Mouse (Mus musculus) midbrain, postnatal 0 days (tissue): ENCODE measurements at regions not wholly inside any gene's neighbourhood (a gene's known extent, or its start where the extent isn't known, plus 50 kb on each side); places are given as distances from the start of the nearest gene placed in this dataset.
"Not testable (repeated sequence)": the region's sequence is repeated elsewhere in the genome, so short reads cannot be mapped to it uniquely, and the experiment has no call there.

Experiments used
- ATAC-seq: fragments of 200-750 bp; cut with Nextera tagmentation; 2 replicates; pipeline ENCODE4 v1.8.0; 2017; ENCODE audit warnings: moderate number of reproducible peaks, mild to moderate bottlenecking, moderate TSS enrichment, moderate library complexity; ENCODE audit not compliant: low FRiP score
- DNase-seq: peaks from one replicate; pipeline ENCODE4 v3.0.0-alpha.2; 2015; ENCODE audit warnings: low spot score
- H3K27ac ChIP-seq: fragments of 300-500 bp; sonication (generic); 2 replicates; pipeline ENCODE4 v1.5.1; 2014; ENCODE audit warnings: low read depth, mild to moderate bottlenecking, low read length, mixed read lengths
- H3K27me3 ChIP-seq: fragments of 300-500 bp; sonication (generic); 2 replicates; pipeline ENCODE4 v1.6.1; 2014; ENCODE audit warnings: low read length, control low read depth, mixed read lengths; ENCODE audit not compliant: insufficient read depth
- H3K36me3 ChIP-seq: fragments of 300-500 bp; sonication (generic); 2 replicates; pipeline ENCODE4 v1.6.1; 2014; ENCODE audit warnings: low read length, control low read depth, mixed read lengths; ENCODE audit not compliant: insufficient read depth
- H3K4me1 ChIP-seq: fragments of 300-500 bp; sonication (generic); 2 replicates; pipeline ENCODE4 v1.6.1; 2014; ENCODE audit warnings: mild to moderate bottlenecking, control low read depth, antibody characterized with exemption, low read length, mixed read lengths; ENCODE audit not compliant: insufficient read depth
- H3K4me2 ChIP-seq: fragments of 300-500 bp; sonication (generic); 2 replicates; pipeline ENCODE4 v1.6.1; 2014; ENCODE audit warnings: low read depth, mild to moderate bottlenecking, low read length, mixed read lengths; ENCODE audit not compliant: poor library complexity, severe bottlenecking
- H3K4me3 ChIP-seq: fragments of 300-500 bp; sonication (generic); 2 replicates; pipeline ENCODE4 v1.5.1; 2014; ENCODE audit warnings: low read depth, mild to moderate bottlenecking, low read length, moderate library complexity
- H3K9ac ChIP-seq: fragments of 300-500 bp; sonication (generic); replicated peaks from 2 replicates; pipeline ENCODE4 v1.6.1; 2014; ENCODE audit warnings: mild to moderate bottlenecking, low read length, moderate library complexity, mixed read lengths; ENCODE audit not compliant: poor library complexity, severe bottlenecking
- H3K9me3 ChIP-seq: fragments of 300-500 bp; sonication (generic); 2 replicates; pipeline ENCODE4 v1.6.1; 2016; ENCODE audit warnings: low read length, control low read depth
- CTCF ChIP-seq: IDR thresholded peaks from 2 replicates; pipeline ENCODE4 v1.5.1; 2016; ENCODE audit warnings: antibody characterized with exemption, mild to moderate bottlenecking
- WGBS: fragments of 180-500 bp; shearing (Covaris S2); extraction: QIAGEN DNeasy Blood & Tissue Kit; methylation state at CpG from one replicate; pipeline ENCODE4 v1.1.7; 2014; 5-methylcytosine and 5-hydroxymethylcytosine counted together

DNA sequence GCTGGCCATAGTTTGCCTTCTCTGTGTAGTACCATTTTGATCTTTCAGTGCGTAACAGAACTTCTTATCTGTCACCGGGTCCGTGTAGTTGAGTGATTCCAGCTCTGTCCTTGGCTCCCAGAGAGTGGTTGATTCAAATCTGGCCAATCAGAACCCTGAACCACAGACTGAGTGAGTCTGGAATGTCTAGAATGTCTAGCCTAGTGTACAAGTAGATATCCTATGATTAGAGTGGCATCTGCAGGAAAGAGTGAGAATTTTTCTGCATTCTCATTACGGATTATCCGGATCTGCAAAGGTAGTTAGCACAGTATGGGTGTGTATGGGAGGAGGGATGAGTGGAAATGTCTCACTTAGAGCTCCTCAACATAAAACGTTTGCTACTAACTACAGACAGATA lies 97.9 kb upstream of the Pdk4 start:
- no peaks in the 10 kb centered on the region for H3K4me1 ChIP-seq
- no peaks in the 10 kb centered on the region for H3K9me3 ChIP-seq
- no peak for ATAC-seq
- 78% methylated on average over 6 of the region's 6 CpGs for WGBS
- no peaks in the 10 kb centered on the region for H3K36me3 ChIP-seq
- peak; percentile 24 for DNase-seq
- no peak overlapping the region for H3K9ac ChIP-seq
- H3K4me2 ChIP-seq, result no peak overlapping the region
- no peaks in the 10 kb centered on the region for H3K27me3 ChIP-seq
- TF ChIP-seq CTCF, result peak; percentile 56
- H3K27ac ChIP-seq, result no peak overlapping the region
- no peak overlapping the region for H3K4me3 ChIP-seq

DNA sequence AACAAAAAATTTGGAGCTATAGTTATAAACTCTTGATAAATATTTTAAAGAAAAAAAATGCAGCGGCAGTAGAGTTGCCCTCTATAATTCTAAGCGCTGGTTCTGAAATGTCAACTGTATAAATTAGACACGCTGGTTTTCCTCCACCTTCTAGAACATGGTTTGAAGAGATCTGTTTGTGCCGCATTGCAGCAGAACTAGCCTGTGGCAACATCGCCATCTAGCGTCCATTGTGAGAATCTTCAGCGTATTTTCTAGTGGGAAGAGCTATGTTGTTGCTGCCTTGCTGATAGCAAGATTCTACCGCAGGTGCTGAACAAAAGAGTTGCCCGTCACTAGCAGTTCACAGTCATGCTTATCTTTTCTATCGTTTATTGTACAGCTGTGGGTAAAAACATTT lies 93.5 kb upstream of the Pdk4 start:
- Histone ChIP-seq H3K4me3 (no peak overlapping the region), H3K9ac (no peak overlapping the region)

DNA sequence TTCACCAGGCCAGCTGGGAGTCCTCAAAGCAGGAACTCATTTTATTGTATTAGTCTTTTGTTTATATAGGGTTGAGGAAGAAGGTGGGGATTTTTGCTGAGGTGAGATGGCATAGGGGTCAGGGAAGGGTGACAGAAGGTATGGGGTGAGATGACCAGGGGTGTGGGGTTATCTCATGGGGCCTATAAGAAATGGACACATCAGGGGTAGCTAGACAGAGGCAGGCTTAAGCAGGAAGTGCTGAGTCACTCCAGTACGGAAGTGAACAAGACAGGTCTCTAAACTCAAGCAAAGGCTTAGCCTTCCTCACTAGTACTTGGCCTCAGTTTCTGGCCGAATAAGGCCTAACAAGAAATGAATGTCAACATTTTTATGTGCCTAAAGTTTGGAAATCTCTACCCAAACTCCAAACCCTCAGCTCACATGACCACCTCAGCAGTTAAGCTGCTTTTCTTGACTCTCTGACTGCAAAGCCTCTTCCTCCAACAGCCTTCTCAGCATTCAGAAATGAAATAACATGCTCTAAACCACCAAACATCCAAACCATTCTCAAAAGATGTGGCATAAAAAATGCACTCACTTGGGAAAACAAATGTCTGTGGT lies 86.9 kb upstream of the Pdk4 start:
- no peaks in the 10 kb centered on the region for H3K9me3 ChIP-seq
- no peak overlapping the region for H3K27ac ChIP-seq
- H3K4me1 ChIP-seq, result no peaks in the 10 kb centered on the region
- TF ChIP-seq CTCF, result no peak
- no peak overlapping the region for H3K4me2 ChIP-seq
- 86% methylated on average over 2 of the region's 2 CpGs for WGBS
- H3K9ac ChIP-seq, result no peak overlapping the region
- ATAC-seq, result no peak
- H3K36me3 ChIP-seq, result no peaks in the 10 kb centered on the region
- no peak for DNase-seq
- no peaks in the 10 kb centered on the region for H3K27me3 ChIP-seq
- no peak overlapping the region for H3K4me3 ChIP-seq

More for the DNA sequence above, 93.5 kb upstream of the Pdk4 start:
- H3K27ac ChIP-seq, result no peak overlapping the region
- no peaks in the 10 kb centered on the region for H3K27me3 ChIP-seq
- peak; percentile 98 for TF ChIP-seq CTCF
- no peaks in the 10 kb centered on the region for H3K9me3 ChIP-seq
- ATAC-seq, result peak; percentile 81
- H3K4me2 ChIP-seq, result no peak overlapping the region
- DNase-seq, result peak; percentile 93
- H3K4me1 ChIP-seq, result no peaks in the 10 kb centered on the region
- H3K36me3 ChIP-seq, result no peaks in the 10 kb centered on the region
- WGBS, result 4% methylated on average over 10 of the region's 10 CpGs

DNA sequence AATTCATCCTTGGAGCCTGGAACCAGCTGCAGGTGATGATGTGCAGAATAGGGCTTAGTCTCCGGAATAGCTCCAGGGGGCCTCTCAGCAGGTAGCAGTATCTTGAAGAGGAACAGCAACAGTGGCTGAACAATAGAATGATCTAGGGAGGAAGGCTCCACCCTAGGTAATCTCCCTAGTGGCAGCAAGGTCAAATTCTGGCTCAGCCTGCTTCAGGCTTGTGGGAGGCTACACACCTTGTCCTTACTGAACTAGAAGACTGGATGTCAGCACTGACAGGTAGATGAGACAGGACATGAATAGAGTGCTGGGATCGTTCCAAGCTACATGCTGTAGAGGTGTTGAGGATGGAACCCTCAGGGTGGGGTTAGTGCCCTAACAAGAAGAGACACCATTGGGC lies 80.8 kb upstream of the Pdk4 start:
- not testable (repeated sequence) for H3K4me2 ChIP-seq, DNase-seq, H3K27me3 ChIP-seq, H3K36me3 ChIP-seq, ATAC-seq, H3K9ac ChIP-seq, H3K4me1 ChIP-seq, H3K4me3 ChIP-seq, H3K9me3 ChIP-seq, H3K27ac ChIP-seq
- WGBS, result 70% methylated on average over 2 of the region's 2 CpGs

DNA sequence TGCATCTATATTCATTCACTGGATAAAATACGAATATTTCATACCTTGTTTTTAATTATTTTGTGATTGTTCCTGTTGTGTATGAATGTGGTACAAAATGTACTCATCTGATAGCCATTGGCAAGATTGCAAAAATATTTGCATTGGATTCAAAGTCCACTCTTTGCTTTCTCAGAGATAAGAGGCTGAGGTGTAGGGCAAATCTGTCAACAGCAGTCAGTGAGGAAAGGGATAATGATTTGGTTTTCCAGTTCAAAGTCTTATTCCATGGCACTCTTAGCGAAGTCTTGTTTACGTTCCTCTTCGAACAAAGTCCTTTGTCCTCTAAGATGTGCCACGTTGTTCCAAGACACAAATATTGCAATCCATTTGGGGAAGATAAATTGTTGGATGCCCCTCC lies 70.5 kb upstream of the Pdk4 start:
- 89% methylated on average over 5 of the region's 5 CpGs for WGBS
- no peaks in the 10 kb centered on the region for H3K36me3 ChIP-seq
- DNase-seq (no peak), ATAC-seq (no peak)
- no peak overlapping the region for H3K4me3 ChIP-seq
- H3K27me3 ChIP-seq, result no peaks in the 10 kb centered on the region
- TF ChIP-seq CTCF, result no peak
- H3K4me2 ChIP-seq, result no peak overlapping the region
- no peaks in the 10 kb centered on the region for H3K4me1 ChIP-seq
- no peak overlapping the region for H3K9ac ChIP-seq
- no peaks in the 10 kb centered on the region for H3K9me3 ChIP-seq
- H3K27ac ChIP-seq, result no peak overlapping the region

DNA sequence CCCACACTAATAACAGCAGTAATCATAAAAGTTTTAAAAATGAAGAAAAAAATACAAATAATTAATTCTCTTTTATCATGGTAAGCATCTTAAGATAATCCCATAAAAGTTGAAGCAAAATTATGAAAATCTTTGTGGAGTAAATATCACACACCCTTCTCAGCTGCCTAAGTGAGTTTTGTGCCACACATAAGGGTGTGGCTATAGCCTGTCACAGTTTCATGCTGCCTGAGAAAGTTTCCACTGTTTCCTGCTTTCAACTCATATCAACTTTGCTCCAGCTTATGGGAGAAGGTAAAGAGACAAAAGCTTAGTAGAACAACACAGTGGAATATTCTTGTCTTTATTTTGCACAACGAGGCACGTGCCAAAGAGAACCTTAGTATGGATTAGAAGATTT lies 68.9 kb upstream of the Pdk4 start:
- no peaks in the 10 kb centered on the region for H3K4me1 ChIP-seq
- no peak overlapping the region for H3K27ac ChIP-seq
- H3K36me3 ChIP-seq, result no peaks in the 10 kb centered on the region
- no peaks in the 10 kb centered on the region for H3K27me3 ChIP-seq
- DNase-seq, result no peak
- ATAC-seq, result no peak
- H3K9me3 ChIP-seq, result no peaks in the 10 kb centered on the region
- no peak overlapping the region for H3K4me3 ChIP-seq
- TF ChIP-seq CTCF, result no peak
- no peak overlapping the region for H3K9ac ChIP-seq
- 92% methylated on average over 2 of the region's 2 CpGs for WGBS
- H3K4me2 ChIP-seq, result no peak overlapping the region
